Mouse (Mus musculus) ES-E14 (cell line): ENCODE measurements around the gene Dnajc28.

Source experiments
- CHD2 ChIP-seq: IDR thresholded peaks from 2 replicates; pipeline ENCODE4 v1.6.1; 2014; ENCODE audit warnings: mild to moderate bottlenecking, low read depth, low read length, inconsistent platforms
- HCFC1 ChIP-seq: IDR thresholded peaks from 2 replicates; pipeline ENCODE4 v1.6.1; 2012; ENCODE audit warnings: low read length, inconsistent platforms, borderline replicate concordance; ENCODE audit not compliant: insufficient read depth
- MAFK ChIP-seq: IDR thresholded peaks from 2 replicates; pipeline ENCODE4 v1.6.1; 2014; ENCODE audit warnings: mild to moderate bottlenecking, low read depth, low read length, inconsistent platforms; ENCODE audit not compliant: insufficient read depth
- ZC3H11A ChIP-seq: IDR thresholded peaks from 2 replicates; pipeline ENCODE4 v1.6.1; 2012; ENCODE audit warnings: low read depth, mild to moderate bottlenecking, inconsistent platforms, low read length, borderline replicate concordance
- ZNF384 ChIP-seq: IDR thresholded peaks from 2 replicates; pipeline ENCODE4 v1.6.1; 2012; ENCODE audit warnings: low read depth, low read length, inconsistent platforms

DNA sequence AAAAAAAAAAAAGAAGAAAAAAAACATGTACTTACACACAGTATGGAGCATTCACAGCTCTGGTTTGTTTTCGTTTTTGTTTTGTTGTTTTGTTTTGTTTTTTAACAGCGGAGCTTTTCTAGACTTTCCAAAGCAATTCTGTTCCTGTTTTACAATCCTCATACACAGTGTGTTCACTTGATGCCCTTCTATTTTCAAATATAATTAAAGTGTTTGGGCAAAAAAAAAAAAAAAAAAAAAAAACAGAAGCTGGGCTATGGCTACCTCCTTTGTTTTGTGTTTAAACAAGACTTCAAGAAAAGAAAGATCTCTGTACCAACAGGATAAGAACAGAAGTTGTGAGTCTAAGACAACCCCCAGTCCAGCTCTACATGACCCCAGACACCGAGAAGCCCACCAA is 30.1 kb downstream of the Dnajc28 start:
- no peak for TF ChIP-seq ZC3H11A
- TF ChIP-seq HCFC1 = no peak
- no peak for TF ChIP-seq CHD2
- no peak for TF ChIP-seq ZNF384
- no peak for TF ChIP-seq MAFK
